ENCODE assay signal across 27 mouse cellular contexts in genomic region chr1:59619201-59619600, GRCm38 (mm10).
"Had no signal": no experiment of that assay in that cellular context is flagged by ENCODE, and none has a peak within 500 bp of the region (broad histone marks: within the 10 kb centered on the region; RNA-seq: fewer than 3 reads in every experiment).

No protein-coding gene starts in this region.

- H3K36me3 ChIP-seq: embryonic facial prominence, embryonic 10.5 days; embryonic facial prominence, embryonic 12.5 days; embryonic facial prominence, embryonic 13.5 days; embryonic facial prominence, embryonic 15.5 days; forebrain, embryonic 10.5 days; forebrain, embryonic 12.5 days; forebrain, embryonic 15.5 days had no signal

- DNase-seq: cerebellum, adult 8-10 months; cerebellum, adult 9-10 months; cerebellum, adult 9-11 months; cerebellum, postnatal 10 days; cerebellum, postnatal 14 days; cerebellum, postnatal 25 days; cerebellum, postnatal 36 days; embryo, embryonic 11 days; forebrain, postnatal 0 days; gastrocnemius, adult 2 months; gastrocnemius, postnatal 10 days; gastrocnemius, postnatal 14 days; gastrocnemius, postnatal 25 days; gastrocnemius, postnatal 36 days; heart, adult 18-20 months; heart, adult 2 months had no signal

- H3K4me2 ChIP-seq: embryonic facial prominence, embryonic 12.5 days; embryonic facial prominence, embryonic 13.5 days; embryonic facial prominence, embryonic 15.5 days; forebrain, embryonic 12.5 days; forebrain, embryonic 13.5 days; forebrain, embryonic 15.5 days had no signal

- H3K9ac ChIP-seq: embryonic facial prominence, embryonic 12.5 days; embryonic facial prominence, embryonic 13.5 days; embryonic facial prominence, embryonic 15.5 days; forebrain, embryonic 12.5 days; forebrain, embryonic 13.5 days; forebrain, embryonic 15.5 days; forebrain, postnatal 0 days had no signal

- H3K27me3 ChIP-seq: embryonic facial prominence, embryonic 12.5 days; embryonic facial prominence, embryonic 13.5 days; embryonic facial prominence, embryonic 15.5 days; forebrain, embryonic 15.5 days had no signal

- H3K9me3 ChIP-seq: embryonic facial prominence, embryonic 10.5 days; embryonic facial prominence, embryonic 12.5 days; embryonic facial prominence, embryonic 13.5 days; embryonic facial prominence, embryonic 15.5 days; forebrain, embryonic 10.5 days; forebrain, embryonic 12.5 days; forebrain, embryonic 13.5 days; forebrain, embryonic 15.5 days had no signal

- H3K4me1 ChIP-seq: embryonic facial prominence, embryonic 12.5 days; embryonic facial prominence, embryonic 13.5 days; embryonic facial prominence, embryonic 15.5 days; forebrain, embryonic 12.5 days; forebrain, embryonic 13.5 days; forebrain, embryonic 15.5 days had no signal

- H3K27ac ChIP-seq: embryonic facial prominence, embryonic 10.5 days; embryonic facial prominence, embryonic 12.5 days; embryonic facial prominence, embryonic 13.5 days; embryonic facial prominence, embryonic 15.5 days; forebrain, embryonic 10.5 days; forebrain, embryonic 12.5 days; forebrain, embryonic 13.5 days; forebrain, embryonic 15.5 days; gastrocnemius, adult 2 months; heart, adult 2 months had no signal

- ATAC-seq: forebrain, embryonic 13.5 days; forebrain, embryonic 14.5 days; forebrain, embryonic 15.5 days; forebrain, embryonic 16.5 days; forebrain, postnatal 0 days had no signal

- H3K4me3 ChIP-seq: embryonic facial prominence, embryonic 10.5 days; embryonic facial prominence, embryonic 12.5 days; embryonic facial prominence, embryonic 13.5 days; embryonic facial prominence, embryonic 15.5 days; erythroblast, embryonic 14.5 days; forebrain, embryonic 10.5 days; forebrain, embryonic 12.5 days; forebrain, embryonic 13.5 days; forebrain, embryonic 15.5 days; gastrocnemius, adult 2 months; heart, adult 2 months had no signal
